Mouse (Mus musculus) lung, postnatal 0 days (tissue): Measurements from ENCODE around the gene Hgfac.

ENCODE experiments used
- CTCF ChIP-seq: IDR thresholded peaks from 2 replicates; pipeline ENCODE4 v1.5.1; 2016; ENCODE audit warnings: antibody characterized with exemption, mild to moderate bottlenecking
- EP300 ChIP-seq: IDR thresholded peaks from 2 replicates; pipeline ENCODE4 v1.6.1; 2016; ENCODE audit warnings: antibody characterized with exemption, mild to moderate bottlenecking, control low read depth

GRCm38 (mm10) chr5:35024975-35025374 is 16.3 kb upstream of the Hgfac start:
- TF ChIP-seq CTCF (peak; percentile 78), EP300 (no peak)
